Mouse (Mus musculus): Measurements from ENCODE around the gene Mindy3. TPM values are rescaled to one million over a fixed set of nuclear protein-coding genes. Genes with fewer than 3 reads are reported as not detected.

The Mindy3 gene
- polyA plus RNA-seq, 1 experiment from 2014 or later = 27.9 TPM

DNA sequence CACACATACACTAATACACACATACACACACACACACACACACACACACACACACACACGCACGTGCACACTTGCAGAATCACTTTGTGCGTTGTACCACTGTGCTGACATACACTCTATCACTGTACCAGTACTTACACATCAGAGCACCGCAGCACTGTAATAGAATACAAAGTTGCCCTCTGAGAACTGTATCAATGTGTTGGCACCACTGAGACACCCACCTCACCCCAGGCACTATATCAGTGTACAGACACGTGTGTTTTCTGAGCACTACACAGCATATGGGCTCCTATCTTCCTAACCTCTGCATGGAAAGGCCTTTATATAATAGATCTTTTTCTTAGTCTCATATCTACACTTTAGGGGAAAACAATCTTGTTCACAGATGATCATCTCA lies 64.4 kb downstream of the Mindy3 start:
- no peak overlapping the region for H3K4me3 ChIP-seq (replicated peaks; ENCODE audit: low read length)
- ATAC-seq (ENCODE audit: insufficient read depth, low FRiP score) = no peak

DNA sequence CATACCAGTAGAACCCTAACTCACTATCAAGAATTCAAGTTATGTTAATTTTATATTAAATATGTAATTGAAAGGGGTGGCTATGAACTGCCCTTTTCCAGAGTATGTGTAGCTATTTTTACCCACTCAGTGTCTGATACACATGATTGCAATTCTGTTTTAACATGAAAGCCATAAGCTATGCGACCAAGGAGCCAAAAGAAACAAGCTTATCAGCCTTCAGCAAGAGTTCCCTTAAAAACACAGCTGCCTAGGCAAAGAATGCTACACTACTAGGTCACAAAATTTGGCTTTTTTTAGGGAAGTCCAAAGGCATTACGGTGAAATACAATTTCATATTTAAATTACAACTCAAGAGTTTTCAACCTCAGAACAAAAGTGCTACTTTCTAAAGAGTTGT lies 70.4 kb downstream of the Mindy3 start:
- no peak overlapping the region for H3K27ac ChIP-seq (ENCODE audit: low read length)
- no peak for ATAC-seq (ENCODE audit: insufficient read depth, low FRiP score)
- H3K4me1 ChIP-seq (ENCODE audit: control insufficient read depth, insufficient read depth, low read length) = no peaks in the 10 kb centered on the region
- H3K36me3 ChIP-seq (ENCODE audit: control insufficient read depth, insufficient read depth, low read length) = no peaks in the 10 kb centered on the region
- no peak overlapping the region for H3K4me2 ChIP-seq (ENCODE audit: low read depth, low read length)
- H3K4me3 ChIP-seq (replicated peaks; ENCODE audit: low read length) = no peak overlapping the region
- no peaks in the 10 kb centered on the region for H3K9me3 ChIP-seq (replicated peaks; ENCODE audit: control insufficient read depth, low read length)
- H3K27me3 ChIP-seq (ENCODE audit: control insufficient read depth, insufficient read depth, low read length) = no peaks in the 10 kb centered on the region
- WGBS = 84% methylated on average over 2 of the region's 2 CpGs
- H3K9ac ChIP-seq (ENCODE audit: low read length) = no peak overlapping the region

More for the DNA sequence above, 64.4 kb downstream of the Mindy3 start:
- Histone ChIP-seq H3K9ac (ENCODE audit: low read length) (no peak overlapping the region), H3K9me3 (replicated peaks; ENCODE audit: control insufficient read depth, low read length) (0 out of 2 replicates have a peak, but pooled peaks cover 3% of the 10 kb centered on the region), H3K36me3 (ENCODE audit: control insufficient read depth, insufficient read depth, low read length) (no peaks in the 10 kb centered on the region; the same call in 1 of the 2 replicates), H3K27me3 (ENCODE audit: control insufficient read depth, insufficient read depth, low read length) (no peaks in the 10 kb centered on the region), H3K27ac (ENCODE audit: low read length) (no peak overlapping the region), H3K4me1 (ENCODE audit: control insufficient read depth, insufficient read depth, low read length) (no peaks in the 10 kb centered on the region), H3K4me2 (ENCODE audit: low read depth, low read length) (no peak overlapping the region)
- 94% methylated on average over 5 of the region's 5 CpGs for WGBS

DNA sequence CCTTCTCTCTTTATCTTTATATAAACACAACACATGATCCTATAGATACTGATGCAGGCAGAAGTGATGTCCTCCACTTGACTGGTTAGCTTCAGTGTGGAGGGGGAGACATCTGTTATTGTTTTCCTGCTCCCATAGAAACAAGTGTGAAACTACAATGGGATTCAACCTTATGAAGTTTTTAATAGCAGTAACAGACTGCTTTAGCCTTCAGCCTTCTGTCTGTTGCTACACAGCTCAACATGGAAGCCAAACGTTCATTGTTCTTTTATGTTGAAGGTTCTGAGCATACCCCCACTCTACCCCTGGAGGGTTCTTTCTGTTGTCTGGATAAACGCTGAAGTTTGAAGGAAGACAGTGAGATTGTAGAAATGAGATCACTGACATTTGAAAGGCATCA lies 87.3 kb downstream of the Mindy3 start:
- no peak for ATAC-seq (ENCODE audit: insufficient read depth, low FRiP score)
- Histone ChIP-seq H3K27ac (ENCODE audit: low read length) (no peak overlapping the region), H3K4me2 (ENCODE audit: low read depth, low read length) (no peak overlapping the region), H3K9ac (ENCODE audit: low read length) (no peak overlapping the region), H3K4me3 (replicated peaks; ENCODE audit: low read length) (no peak overlapping the region), H3K36me3 (ENCODE audit: control insufficient read depth, insufficient read depth, low read length) (no peaks in the 10 kb centered on the region), H3K9me3 (replicated peaks; ENCODE audit: control insufficient read depth, low read length) (no peaks in the 10 kb centered on the region), H3K27me3 (ENCODE audit: control insufficient read depth, insufficient read depth, low read length) (no peaks in the 10 kb centered on the region), H3K4me1 (ENCODE audit: control insufficient read depth, insufficient read depth, low read length) (0 out of 2 replicates have a peak, but pooled peaks cover 5% of the 10 kb centered on the region)
- WGBS = 70% methylated on average over 2 of the region's 2 CpGs

DNA sequence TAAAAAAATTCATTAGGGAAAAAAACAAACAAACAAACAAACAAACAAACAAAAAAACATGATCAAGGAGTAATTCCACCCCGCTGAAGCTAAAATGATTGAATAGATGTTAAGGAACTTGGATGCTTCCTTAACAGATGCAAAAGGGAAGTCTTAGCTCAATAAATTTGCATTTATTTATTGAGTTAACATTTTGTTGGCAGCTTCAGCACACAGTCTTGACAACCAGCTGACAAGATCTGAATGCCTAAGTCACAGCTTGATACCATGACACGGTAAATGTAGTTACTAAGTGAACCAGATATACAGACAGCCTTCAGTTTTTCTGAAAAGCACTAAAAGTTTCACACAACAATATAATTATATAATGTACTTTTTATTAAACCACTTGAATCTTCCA lies 89.7 kb downstream of the Mindy3 start:
- Histone ChIP-seq H3K4me2 (ENCODE audit: low read depth, low read length) (no peak overlapping the region), H3K9ac (ENCODE audit: low read length) (no peak overlapping the region), H3K4me3 (replicated peaks; ENCODE audit: low read length) (no peak overlapping the region), H3K27ac (ENCODE audit: low read length) (no peak overlapping the region), H3K4me1 (ENCODE audit: control insufficient read depth, insufficient read depth, low read length) (0 out of 2 replicates have a peak, but pooled peaks cover 5% of the 10 kb centered on the region), H3K36me3 (ENCODE audit: control insufficient read depth, insufficient read depth, low read length) (no peaks in the 10 kb centered on the region), H3K27me3 (ENCODE audit: control insufficient read depth, insufficient read depth, low read length) (no peaks in the 10 kb centered on the region), H3K9me3 (replicated peaks; ENCODE audit: control insufficient read depth, low read length) (no peaks in the 10 kb centered on the region)
- WGBS = 66% methylated on average over 2 of the region's 2 CpGs
- no peak for ATAC-seq (ENCODE audit: insufficient read depth, low FRiP score)

DNA sequence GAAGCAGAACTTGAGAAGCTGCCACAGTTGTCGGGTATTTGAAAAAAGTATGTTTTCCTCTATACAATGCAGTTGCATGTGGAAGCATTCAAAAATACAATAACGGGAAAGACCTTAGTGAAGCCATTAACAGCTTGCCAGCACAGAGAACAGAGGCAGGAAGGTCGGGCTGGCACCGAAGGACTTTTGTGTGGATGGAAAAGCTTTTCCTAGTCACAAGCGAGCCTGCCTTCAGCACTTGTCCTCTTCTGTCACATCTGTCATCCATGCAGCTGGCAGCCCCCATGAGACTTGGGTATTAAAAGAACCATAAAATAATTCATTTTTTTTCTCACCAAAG lies 90.2 kb downstream of the Mindy3 start:
- 0 out of 2 replicates have a peak, but pooled peaks cover 5% of the 10 kb centered on the region for H3K4me1 ChIP-seq (ENCODE audit: control insufficient read depth, insufficient read depth, low read length)
- H3K27me3 ChIP-seq (ENCODE audit: control insufficient read depth, insufficient read depth, low read length) = no peaks in the 10 kb centered on the region
- no peak for ATAC-seq (ENCODE audit: insufficient read depth, low FRiP score)
- no peak overlapping the region; the same call in 1 of the 2 replicates for H3K27ac ChIP-seq (ENCODE audit: low read length)
- no peaks in the 10 kb centered on the region for H3K36me3 ChIP-seq (ENCODE audit: control insufficient read depth, insufficient read depth, low read length)
- WGBS = 48% methylated on average over 5 of the region's 5 CpGs
- no peak overlapping the region for H3K4me3 ChIP-seq (replicated peaks; ENCODE audit: low read length)
- H3K4me2 ChIP-seq (ENCODE audit: low read depth, low read length) = no peak overlapping the region
- no peaks in the 10 kb centered on the region for H3K9me3 ChIP-seq (replicated peaks; ENCODE audit: control insufficient read depth, low read length)
- H3K9ac ChIP-seq (ENCODE audit: low read length) = no peak overlapping the region

DNA sequence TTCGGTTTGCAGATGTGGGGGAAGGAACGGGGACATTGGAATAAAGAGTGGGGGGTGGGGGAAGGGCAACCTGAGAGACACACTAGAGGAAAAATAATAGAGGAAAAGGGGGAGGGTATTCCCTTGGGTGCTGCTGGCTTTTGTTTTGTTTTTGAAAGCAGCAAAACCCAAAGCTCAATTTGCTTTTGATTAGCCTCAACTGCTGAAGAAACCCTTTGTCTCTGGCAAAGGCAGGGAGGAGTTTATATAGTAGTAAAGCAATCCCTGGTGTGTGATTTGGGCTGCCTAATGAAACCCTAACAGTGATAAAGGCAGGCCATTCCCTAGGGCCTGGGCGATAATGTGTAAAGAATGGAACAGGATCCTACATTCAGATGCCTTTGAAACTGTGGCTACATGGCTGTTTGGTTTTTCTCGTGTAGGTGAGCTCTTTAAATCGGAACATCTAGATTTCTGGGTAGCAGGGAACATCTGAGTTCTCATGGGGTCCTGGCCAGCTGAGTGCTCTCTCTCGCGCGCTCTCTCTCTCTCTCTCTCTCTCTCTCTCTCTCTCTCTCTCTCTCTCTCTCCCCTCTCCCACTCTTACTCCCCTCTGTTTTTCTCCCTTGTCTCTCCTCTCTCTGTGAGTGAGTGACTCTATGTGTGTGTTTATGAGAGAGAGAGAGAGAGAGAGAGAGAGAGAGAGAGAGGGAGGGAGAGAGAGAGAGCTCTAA lies 90.8 kb downstream of the Mindy3 start:
- Histone ChIP-seq H3K9ac (ENCODE audit: low read length) (no peak overlapping the region), H3K4me3 (replicated peaks; ENCODE audit: low read length) (no peak overlapping the region), H3K36me3 (ENCODE audit: control insufficient read depth, insufficient read depth, low read length) (no peaks in the 10 kb centered on the region), H3K4me2 (ENCODE audit: low read depth, low read length) (0 out of 2 replicates have a peak overlapping the region, but pooled peaks have one; percentile 46), H3K27ac (ENCODE audit: low read length) (no peak overlapping the region; the same call in 1 of the 2 replicates), H3K27me3 (ENCODE audit: control insufficient read depth, insufficient read depth, low read length) (no peaks in the 10 kb centered on the region), H3K4me1 (ENCODE audit: control insufficient read depth, insufficient read depth, low read length) (0 out of 2 replicates have a peak, but pooled peaks cover 5% of the 10 kb centered on the region), H3K9me3 (replicated peaks; ENCODE audit: control insufficient read depth, low read length) (no peaks in the 10 kb centered on the region)
- ATAC-seq (ENCODE audit: insufficient read depth, low FRiP score) = no peak
- 47% methylated on average over 8 of the region's 8 CpGs for WGBS

DNA sequence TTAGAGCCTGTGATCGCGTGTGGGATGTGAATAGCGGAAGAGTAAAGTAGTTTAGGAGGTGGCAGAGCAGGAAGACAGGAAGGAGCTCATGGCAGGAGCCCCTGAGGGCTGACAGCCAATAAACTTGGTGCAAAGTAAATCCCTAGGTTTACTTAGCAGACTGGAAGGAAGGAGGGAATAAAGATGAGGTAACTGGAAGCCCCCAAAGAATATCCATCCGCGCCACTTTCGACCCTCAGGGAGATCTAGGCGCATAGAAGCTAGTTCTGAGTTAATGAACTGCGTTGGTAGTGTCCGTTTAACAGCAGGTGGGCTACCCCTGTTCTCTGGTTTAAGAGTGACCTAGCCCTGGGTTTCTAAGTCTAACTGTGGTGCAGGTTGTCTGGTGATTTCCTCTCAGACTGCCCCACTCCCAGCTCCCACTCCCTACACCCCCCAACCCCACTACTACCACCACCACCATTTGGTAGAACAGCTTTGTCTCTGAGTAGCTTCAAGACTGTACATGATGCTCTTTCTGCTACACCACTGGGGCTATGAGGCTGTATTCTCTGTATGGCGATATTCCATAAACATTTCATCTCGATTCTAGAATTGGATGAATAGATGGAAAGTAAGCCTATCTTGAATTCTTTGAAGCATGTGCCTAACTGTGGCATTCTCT lies 91.4 kb downstream of the Mindy3 start:
- H3K9ac ChIP-seq (ENCODE audit: low read length) = no peak overlapping the region
- H3K36me3 ChIP-seq (ENCODE audit: control insufficient read depth, insufficient read depth, low read length) = no peaks in the 10 kb centered on the region
- no peaks in the 10 kb centered on the region for H3K27me3 ChIP-seq (ENCODE audit: control insufficient read depth, insufficient read depth, low read length)
- H3K27ac ChIP-seq (ENCODE audit: low read length) = no peak overlapping the region
- H3K9me3 ChIP-seq (replicated peaks; ENCODE audit: control insufficient read depth, low read length) = no peaks in the 10 kb centered on the region
- peak overlapping the region; percentile 46 for H3K4me2 ChIP-seq (ENCODE audit: low read depth, low read length)
- ATAC-seq (ENCODE audit: insufficient read depth, low FRiP score) = no peak
- H3K4me1 ChIP-seq (ENCODE audit: control insufficient read depth, insufficient read depth, low read length) = 0 out of 2 replicates have a peak, but pooled peaks cover 5% of the 10 kb centered on the region
- WGBS = 46% methylated on average over 11 of the region's 11 CpGs
- peak overlapping the region; percentile 19; the same call in 1 of the 2 replicates for H3K4me3 ChIP-seq (replicated peaks; ENCODE audit: low read length)

DNA sequence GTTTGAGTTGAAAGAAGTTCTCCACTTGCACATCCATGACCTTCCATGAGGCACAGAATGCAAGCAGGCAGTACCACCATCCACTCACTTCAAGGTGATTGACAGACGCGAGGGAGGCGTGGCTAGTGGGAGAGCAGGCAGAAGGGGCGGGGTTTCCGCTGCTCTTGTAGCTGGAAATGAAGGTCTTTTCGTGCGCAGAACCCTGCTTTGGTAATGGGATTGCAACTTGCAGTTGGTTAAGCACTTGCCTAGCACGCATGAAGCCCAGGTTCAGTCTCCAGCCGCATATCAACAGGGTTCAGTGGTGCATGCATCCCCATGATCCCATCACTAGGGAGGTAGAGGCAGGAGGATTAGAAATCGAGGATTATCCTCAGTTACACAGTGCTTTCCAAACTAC lies 92.1 kb downstream of the Mindy3 start:
- Histone ChIP-seq H3K9me3 (replicated peaks; ENCODE audit: control insufficient read depth, low read length) (no peaks in the 10 kb centered on the region), H3K4me3 (replicated peaks; ENCODE audit: low read length) (peak overlapping the region; percentile 19; the same call in 1 of the 2 replicates), H3K4me2 (ENCODE audit: low read depth, low read length) (peak overlapping the region; percentile 46), H3K9ac (ENCODE audit: low read length) (no peak overlapping the region), H3K4me1 (ENCODE audit: control insufficient read depth, insufficient read depth, low read length) (0 out of 2 replicates have a peak, but pooled peaks cover 5% of the 10 kb centered on the region), H3K27ac (ENCODE audit: low read length) (no peak overlapping the region), H3K27me3 (ENCODE audit: control insufficient read depth, insufficient read depth, low read length) (no peaks in the 10 kb centered on the region), H3K36me3 (ENCODE audit: control insufficient read depth, insufficient read depth, low read length) (no peaks in the 10 kb centered on the region)
- no peak for ATAC-seq (ENCODE audit: insufficient read depth, low FRiP score)
- WGBS = 14% methylated on average over 10 of the region's 10 CpGs

DNA sequence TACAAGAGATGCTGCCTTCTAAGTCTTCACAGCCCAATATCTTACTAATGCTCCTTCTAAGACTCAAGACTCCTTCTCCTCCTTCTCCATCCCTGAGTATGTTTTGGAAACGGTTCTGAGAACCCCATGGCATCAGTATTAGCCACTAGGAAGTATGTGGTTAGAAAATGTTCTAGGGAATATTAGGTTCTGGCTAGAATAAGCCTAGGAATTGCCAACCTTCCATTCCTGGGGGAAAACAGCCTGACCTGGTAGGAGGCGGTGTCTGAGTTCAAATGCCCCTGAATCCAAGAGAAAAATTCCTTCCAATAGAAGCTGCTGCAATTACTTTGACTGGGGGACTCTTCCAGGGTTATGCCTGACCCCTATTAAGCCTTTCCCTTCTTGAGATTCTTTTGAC lies 93.4 kb downstream of the Mindy3 start:
- Histone ChIP-seq H3K36me3 (ENCODE audit: control insufficient read depth, insufficient read depth, low read length) (no peaks in the 10 kb centered on the region), H3K9me3 (replicated peaks; ENCODE audit: control insufficient read depth, low read length) (no peaks in the 10 kb centered on the region), H3K4me3 (replicated peaks; ENCODE audit: low read length) (no peak overlapping the region), H3K27me3 (ENCODE audit: control insufficient read depth, insufficient read depth, low read length) (no peaks in the 10 kb centered on the region), H3K27ac (ENCODE audit: low read length) (peak overlapping the region; percentile 48), H3K4me2 (ENCODE audit: low read depth, low read length) (no peak overlapping the region), H3K9ac (ENCODE audit: low read length) (no peak overlapping the region), H3K4me1 (ENCODE audit: control insufficient read depth, insufficient read depth, low read length) (0 out of 2 replicates have a peak, but pooled peaks cover 5% of the 10 kb centered on the region)
- no peak for ATAC-seq (ENCODE audit: insufficient read depth, low FRiP score)
- WGBS = 84% methylated on average over 2 of the region's 2 CpGs
